Mouse (Mus musculus) retina, postnatal 7 days (tissue): ENCODE measurements around the gene Cpeb3.
A peak's percentile ranks its signal among the peaks of the same experiment; 100 is the strongest.
"Not testable (repeated sequence)": the region's sequence is repeated elsewhere in the genome, so short reads cannot be mapped to it uniquely, and the experiment has no call there.

Experiments
- DNase-seq: peaks from one replicate; pipeline ENCODE4 v3.0.0-alpha.2; 2012; ENCODE audit warnings: low read depth, low spot score

Gene Cpeb3

GRCm38 (mm10) chr19:37207303-37208175 lies 862 bp downstream of the Cpeb3 start, which contains the start of gene March5:
TSS of gene March5 (plus strand) at chr19:37207543.
- peak; percentile 78 for DNase-seq

- DNase-seq = peak; percentile 19
Measured at GRCm38 (mm10) chr19:37206641-37207302, 1.6 kb downstream of the Cpeb3 start.

- DNase-seq = not testable (repeated sequence)
Measured at GRCm38 (mm10) chr19:37205155-37205554, 3.2 kb downstream of the Cpeb3 start.

GRCm38 (mm10) chr19:37203371-37203770 lies 5.0 kb downstream of the Cpeb3 start:
- DNase-seq = no peak

- no peak for DNase-seq
Measured at GRCm38 (mm10) chr19:37199889-37200288, 8.5 kb downstream of the Cpeb3 start.

- DNase-seq = no peak
Measured at GRCm38 (mm10) chr19:37198165-37198880, 10.1 kb downstream of the Cpeb3 start.

GRCm38 (mm10) chr19:37192475-37193058 lies 15.8 kb downstream of the Cpeb3 start:
- no peak for DNase-seq

- DNase-seq = no peak
Measured at GRCm38 (mm10) chr19:37188366-37188948, 19.9 kb downstream of the Cpeb3 start.

- DNase-seq = no peak
Measured at GRCm38 (mm10) chr19:37177819-37178708, 30.3 kb downstream of the Cpeb3 start.

GRCm38 (mm10) chr19:37176879-37177462 lies 31.4 kb downstream of the Cpeb3 start:
- no peak for DNase-seq

GRCm38 (mm10) chr19:37175919-37176318 lies 32.5 kb downstream of the Cpeb3 start:
- DNase-seq = no peak

GRCm38 (mm10) chr19:37175436-37175805 lies 33.0 kb downstream of the Cpeb3 start:
- no peak for DNase-seq

- DNase-seq = no peak
Measured at GRCm38 (mm10) chr19:37174716-37175435, 33.5 kb downstream of the Cpeb3 start.

- no peak for DNase-seq
Measured at GRCm38 (mm10) chr19:37174116-37174715, 34.2 kb downstream of the Cpeb3 start.

GRCm38 (mm10) chr19:37173331-37174115 lies 34.9 kb downstream of the Cpeb3 start:
- no peak for DNase-seq

- no peak for DNase-seq
Measured at GRCm38 (mm10) chr19:37172566-37173130, 35.8 kb downstream of the Cpeb3 start.

- DNase-seq = no peak
Measured at GRCm38 (mm10) chr19:37172096-37172495, 36.3 kb downstream of the Cpeb3 start.
